Mouse (Mus musculus) CH12.LX (cell line): ENCODE data around the gene Gm7942. TPM values are rescaled to one million over a fixed set of nuclear protein-coding genes. Genes with fewer than 3 reads are reported as not detected.
"Not testable (repeated sequence)": the region's sequence is repeated elsewhere in the genome, so short reads cannot be mapped to it uniquely, and the experiment has no call there.

Source experiments
- DNase-seq: peaks from one replicate; pipeline ENCODE4 v3.0.0-alpha.2; 2013; ENCODE audit errors: extremely low read depth
- H3K27ac ChIP-seq: 2 replicates; pipeline ENCODE4 v1.5.1; 2012; ENCODE audit warnings: low read depth, mild to moderate bottlenecking, control low read depth, moderate library complexity; ENCODE audit not compliant: insufficient read depth
- H3K27me3 ChIP-seq: replicated peaks from 2 replicates; pipeline ENCODE3; 2012; ENCODE audit warnings: inconsistent platforms
- H3K36me3 ChIP-seq, 2 experiments: replicated peaks in 1 of 2; 2 replicates each; pipeline versions ENCODE3 to v1.6.1; 2012; ENCODE audit warnings: inconsistent platforms in 1 of 2, low read length in 1 of 2, mild to moderate bottlenecking in 1 of 2, mixed read lengths in 1 of 2, moderate library complexity in 1 of 2; ENCODE audit not compliant: control insufficient read depth in 1 of 2, insufficient read depth in 1 of 2
- H3K4me1 ChIP-seq, 2 experiments: 2 replicates each; pipeline ENCODE4 v1.6.1; 2012; ENCODE audit warnings: inconsistent platforms in 1 of 2, moderate library complexity in 1 of 2; ENCODE audit not compliant: insufficient read depth in 2 of 2, control insufficient read depth in 1 of 2
- H3K4me2 ChIP-seq: 2 replicates; pipeline ENCODE4 v1.6.1; 2012; ENCODE audit warnings: low read depth, mild to moderate bottlenecking, control low read depth; ENCODE audit not compliant: poor library complexity, insufficient read depth, severe bottlenecking
- H3K4me3 ChIP-seq, 3 experiments: fragments of 150-350 bp in 1 of 3; sonication (generic) in 1 of 3; replicated peaks in 1 of 3; 2 replicates each; pipeline versions ENCODE3 to v1.5.1; 2011 to 2012; ENCODE audit warnings: low read depth in 2 of 3, low read length in 2 of 3, mild to moderate bottlenecking in 2 of 3, moderate library complexity in 2 of 3, control low read depth in 1 of 3, improper control_type of control experiment in 1 of 3, inconsistent platforms in 1 of 3, mixed read lengths in 1 of 3; ENCODE audit not compliant: poor library complexity in 1 of 3
- H3K79me2 ChIP-seq: replicated peaks from 2 replicates; pipeline ENCODE4 v1.6.1; 2012; ENCODE audit warnings: mild to moderate bottlenecking, moderate library complexity; ENCODE audit not compliant: control insufficient read depth, poor library complexity, insufficient read depth, severe bottlenecking; ENCODE audit errors: extremely low read depth
- H3K9ac ChIP-seq: 2 replicates; pipeline ENCODE4 v1.6.1; 2012; ENCODE audit warnings: low read depth, mild to moderate bottlenecking, control low read depth, moderate library complexity; ENCODE audit not compliant: insufficient read depth
- H3K9me3 ChIP-seq: replicated peaks from 2 replicates; pipeline ENCODE3; 2012; ENCODE audit warnings: low read length, inconsistent platforms, mixed read lengths
- dilution Hi-C: fragments of 300-500 bp; cut with MboI; formaldehyde crosslinking; loops from 2 replicates; pipeline ENCODE4 v1.14.3; 2020; ENCODE audit warnings: low sequenced_read_pairs; ENCODE audit not compliant: extremely low pct_unique_long_range_greater_than_20kb, extremely low pct_ligation_motif_present
- in situ Hi-C: fragments of 300-500 bp; cut with MboI; formaldehyde crosslinking; loops from 3 replicates; pipeline ENCODE4 v1.14.3; 2019; ENCODE audit warnings: low sequenced_read_pairs, low pct_ligation_motif_present, low pct_unique_long_range_greater_than_20kb, mixed read lengths
- polyA plus RNA-seq: library from polyadenylated mRNA; unstranded; fragments of >175 nt; gene quantifications from 2 replicates; pipeline ENCODE4 v1.2.1, GENCODE M21; 2012; ENCODE audit warnings: low read depth; ENCODE audit not compliant: insufficient read length
- total RNA-seq, 2 experiments: library from RNA; depleted of rRNA; stranded (reverse); fragments of 300-350 nt in 1 of 2; fragments of >200 nt in 1 of 2; gene quantifications; 2 replicates each; pipeline ENCODE4 v1.2.3; 2012 to 2014

The Gm7942 gene
- not detected in 2 replicates for total RNA-seq (2012; rRNA removed)
- not detected in 2 replicates for total RNA-seq (2014; rRNA removed)
- not detected in 2 replicates for polyA plus RNA-seq

DNA sequence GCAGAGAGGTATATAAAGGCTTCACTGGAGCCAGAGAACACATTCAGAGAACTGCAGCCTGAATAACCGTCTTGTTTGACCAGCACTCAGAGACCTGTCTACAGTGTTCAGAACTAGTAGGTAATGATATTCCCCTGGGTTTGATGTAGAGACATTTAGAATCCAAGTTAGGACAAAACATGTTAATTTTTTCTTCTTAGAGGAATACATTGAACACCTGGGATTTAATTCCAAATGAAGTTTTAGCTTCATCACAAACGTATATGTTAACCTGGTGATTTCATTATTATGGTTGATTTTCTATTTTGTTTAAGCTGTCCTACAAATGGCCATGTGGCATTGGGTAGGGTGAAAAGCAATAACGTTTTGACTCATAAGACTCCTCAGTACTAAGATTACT lies at the start of gene Gm7942:
Gene Gm7942 (plus strand): TSS at position 301 of the 400 bp plus-strand sequence.
- H3K9me3 ChIP-seq, H3K36me3 ChIP-seq, H3K9ac ChIP-seq, H3K79me2 ChIP-seq, H3K4me2 ChIP-seq, H3K4me1 ChIP-seq, in situ Hi-C loops, dilution Hi-C loops, H3K27ac ChIP-seq, H3K4me3 ChIP-seq, DNase-seq, H3K27me3 ChIP-seq: not testable (repeated sequence)

Other genes with a start within 250 kb of the Gm7942 start
- gene Gm3183, start 241.5 kb upstream of the Gm7942 start, total RNA-seq (2012; rRNA removed) = not detected in 2 replicates
- gene Gm3183, start 241.5 kb upstream of the Gm7942 start, total RNA-seq (2014; rRNA removed) = 0.70 TPM in 1 of 2 replicates, not detected in the other
- not detected in 2 replicates for gene Gm3183, start 241.5 kb upstream of the Gm7942 start, polyA plus RNA-seq
- gene Gm6367, start 118.3 kb upstream of the Gm7942 start, total RNA-seq (2012; rRNA removed) = not detected in 2 replicates
- gene Gm6367, start 118.3 kb upstream of the Gm7942 start, total RNA-seq (2014; rRNA removed) = not detected in 2 replicates
- gene Gm6367, start 118.3 kb upstream of the Gm7942 start, polyA plus RNA-seq = not detected in 2 replicates
- gene Gm16513, start 75.7 kb downstream of the Gm7942 start, total RNA-seq (2012; rRNA removed) = not detected in 2 replicates
- 0.46 TPM in 1 of 2 replicates, not detected in the other for gene Gm16513, start 75.7 kb downstream of the Gm7942 start, total RNA-seq (2014; rRNA removed)
- gene Gm16513, start 75.7 kb downstream of the Gm7942 start, polyA plus RNA-seq = not detected in 2 replicates
- gene Gm10424, start 165.8 kb downstream of the Gm7942 start, total RNA-seq (2012; rRNA removed) = not detected in 2 replicates
- not detected in 2 replicates for gene Gm10424, start 165.8 kb downstream of the Gm7942 start, total RNA-seq (2014; rRNA removed)
- not detected in 2 replicates for gene Gm10424, start 165.8 kb downstream of the Gm7942 start, polyA plus RNA-seq
- gene Gm3259, start 199.0 kb downstream of the Gm7942 start, total RNA-seq (2012; rRNA removed) = not detected in 2 replicates
- gene Gm3259, start 199.0 kb downstream of the Gm7942 start, total RNA-seq (2014; rRNA removed) = not detected in 2 replicates
- gene Gm3259, start 199.0 kb downstream of the Gm7942 start, polyA plus RNA-seq = not detected in 2 replicates